Mouse (Mus musculus) liver, postnatal 0 days (tissue): ENCODE results near the gene Crybg2. TPM values are rescaled to one million over a fixed set of nuclear protein-coding genes. Genes with fewer than 3 reads are reported as not detected.

ENCODE experiments used
- ATAC-seq: fragments of 200-750 bp; cut with Nextera tagmentation; 2 replicates; pipeline ENCODE4 v1.8.0; 2017; ENCODE audit warnings: mild to moderate bottlenecking, moderate library complexity
- DNase-seq: peaks from one replicate; pipeline ENCODE4 v3.0.0-alpha.2; 2016
- H3K27ac ChIP-seq: fragments of 300-500 bp; sonication (generic); 2 replicates; pipeline ENCODE4 v1.5.1; 2014; ENCODE audit warnings: antibody characterized with exemption, moderate library complexity, mild to moderate bottlenecking, low read depth
- H3K27me3 ChIP-seq: fragments of 300-500 bp; sonication (generic); 2 replicates; pipeline ENCODE4 v1.6.1; 2014; ENCODE audit warnings: low read length, control low read depth, mixed read lengths; ENCODE audit not compliant: insufficient read depth
- H3K36me3 ChIP-seq: fragments of 300-500 bp; sonication (generic); replicated peaks from 2 replicates; pipeline ENCODE4 v1.6.1; 2014; ENCODE audit warnings: mild to moderate bottlenecking, control low read depth, low read length, moderate library complexity, mixed read lengths; ENCODE audit not compliant: insufficient read depth
- H3K4me1 ChIP-seq: fragments of 300-500 bp; sonication (generic); 2 replicates; pipeline ENCODE4 v1.6.1; 2014; ENCODE audit warnings: antibody characterized with exemption, mild to moderate bottlenecking, control low read depth; ENCODE audit not compliant: insufficient read depth
- H3K4me2 ChIP-seq: fragments of 300-500 bp; sonication (generic); 2 replicates; pipeline ENCODE4 v1.6.1; 2014; ENCODE audit warnings: low read depth, mild to moderate bottlenecking, low read length, moderate library complexity, mixed read lengths
- H3K4me3 ChIP-seq: fragments of 300-500 bp; sonication (generic); 2 replicates; pipeline ENCODE4 v1.5.1; 2014; ENCODE audit warnings: low read depth, low read length
- H3K9ac ChIP-seq: fragments of 300-500 bp; sonication (generic); replicated peaks from 2 replicates; pipeline ENCODE4 v1.6.1; 2014; ENCODE audit warnings: mild to moderate bottlenecking, moderate library complexity
- H3K9me3 ChIP-seq: fragments of 300-500 bp; sonication (generic); 2 replicates; pipeline ENCODE4 v1.6.1; 2016; ENCODE audit warnings: mild to moderate bottlenecking, control low read depth, low read length, mixed read lengths
- CTCF ChIP-seq: sonication (generic); IDR thresholded peaks from 2 replicates; pipeline ENCODE4 v1.5.1; 2016; ENCODE audit warnings: antibody characterized with exemption, low read depth
- EP300 ChIP-seq: IDR thresholded peaks from 2 replicates; pipeline ENCODE4 v1.6.1; 2016; ENCODE audit warnings: antibody characterized with exemption, low read depth, mild to moderate bottlenecking
- WGBS: fragments of 180-500 bp; shearing (Covaris S2); extraction: QIAGEN DNeasy Blood & Tissue Kit; methylation state at CpG from one replicate; pipeline ENCODE4 v1.1.7; 2014; ENCODE audit not compliant: insufficient replicate concordance; 5-methylcytosine and 5-hydroxymethylcytosine counted together
- polyA plus RNA-seq: library from polyadenylated mRNA; unstranded; fragments of >200 nt; fragmentation: Nextera tagmentation; extraction: Ambion mirVana; gene quantifications from 2 replicates; pipeline ENCODE4 v1.2.1, GENCODE M21; 2015

Gene Crybg2
- polyA plus RNA-seq, 1 experiment from 2014 or later, result 1.4 TPM

GRCm38 (mm10) chr4:134062561-134062960, 1.9 kb downstream of the Crybg2 start:
- H3K9ac ChIP-seq, result no peak overlapping the region
- H3K27me3 ChIP-seq, result no peaks in the 10 kb centered on the region
- H3K4me3 ChIP-seq, result no peak overlapping the region
- 45% methylated on average over 8 of the region's 8 CpGs for WGBS
- ATAC-seq, result no peak
- no peak overlapping the region for H3K4me2 ChIP-seq
- peaks cover 12% of the 10 kb centered on the region for H3K4me1 ChIP-seq
- H3K9me3 ChIP-seq, result no peaks in the 10 kb centered on the region
- no peaks in the 10 kb centered on the region for H3K36me3 ChIP-seq
- TF ChIP-seq EP300 (no peak), CTCF (no peak)
- no peak overlapping the region for H3K27ac ChIP-seq
- DNase-seq, result no peak

- Histone ChIP-seq H3K27ac (no peak overlapping the region), H3K4me1 (peaks cover 7% of the 10 kb centered on the region), H3K9me3 (no peaks in the 10 kb centered on the region), H3K36me3 (no peaks in the 10 kb centered on the region), H3K4me3 (no peak overlapping the region), H3K27me3 (no peaks in the 10 kb centered on the region), H3K9ac (no peak overlapping the region), H3K4me2 (no peak overlapping the region)
- TF ChIP-seq CTCF (no peak), EP300 (no peak)
- no peak for DNase-seq
- 42% methylated on average over 22 of the region's 23 CpGs for WGBS
- no peak for ATAC-seq
Measured at GRCm38 (mm10) chr4:134065431-134066004, 4.9 kb downstream of the Crybg2 start.

DNA sequence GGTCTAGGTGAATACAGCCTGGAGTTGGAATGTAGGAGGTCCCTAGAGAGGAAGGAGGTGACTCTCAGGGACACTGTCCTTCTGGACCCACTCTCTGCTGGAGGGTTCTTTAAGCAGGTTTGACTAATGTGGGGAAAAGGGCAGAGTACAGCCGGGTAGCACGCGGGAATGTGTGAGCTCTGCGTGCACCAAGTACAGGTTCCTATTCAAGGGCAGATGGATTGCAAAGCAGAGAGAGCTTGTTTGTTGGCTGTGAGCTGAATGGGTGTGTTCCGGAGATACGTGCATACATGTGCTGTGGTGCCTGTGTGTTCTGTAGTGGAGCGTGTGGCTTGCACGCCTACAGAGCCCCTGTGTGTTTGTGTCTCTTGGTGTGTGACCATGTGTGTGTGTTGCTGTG, 6.8 kb downstream of the Crybg2 start:
- H3K9ac ChIP-seq, result no peak overlapping the region
- no peaks in the 10 kb centered on the region for H3K36me3 ChIP-seq
- ATAC-seq (peak; percentile 91), DNase-seq (no peak)
- no peaks in the 10 kb centered on the region for H3K27me3 ChIP-seq
- TF ChIP-seq CTCF (no peak), EP300 (no peak)
- WGBS, result 72% methylated on average over 8 of the region's 8 CpGs
- H3K4me2 ChIP-seq, result no peak overlapping the region
- H3K4me1 ChIP-seq, result peaks cover under 1% of the 10 kb centered on the region
- H3K4me3 ChIP-seq, result no peak overlapping the region
- H3K9me3 ChIP-seq, result no peaks in the 10 kb centered on the region
- H3K27ac ChIP-seq, result peak overlapping the region; percentile 44; the same call in 1 of the 2 replicates

DNA sequence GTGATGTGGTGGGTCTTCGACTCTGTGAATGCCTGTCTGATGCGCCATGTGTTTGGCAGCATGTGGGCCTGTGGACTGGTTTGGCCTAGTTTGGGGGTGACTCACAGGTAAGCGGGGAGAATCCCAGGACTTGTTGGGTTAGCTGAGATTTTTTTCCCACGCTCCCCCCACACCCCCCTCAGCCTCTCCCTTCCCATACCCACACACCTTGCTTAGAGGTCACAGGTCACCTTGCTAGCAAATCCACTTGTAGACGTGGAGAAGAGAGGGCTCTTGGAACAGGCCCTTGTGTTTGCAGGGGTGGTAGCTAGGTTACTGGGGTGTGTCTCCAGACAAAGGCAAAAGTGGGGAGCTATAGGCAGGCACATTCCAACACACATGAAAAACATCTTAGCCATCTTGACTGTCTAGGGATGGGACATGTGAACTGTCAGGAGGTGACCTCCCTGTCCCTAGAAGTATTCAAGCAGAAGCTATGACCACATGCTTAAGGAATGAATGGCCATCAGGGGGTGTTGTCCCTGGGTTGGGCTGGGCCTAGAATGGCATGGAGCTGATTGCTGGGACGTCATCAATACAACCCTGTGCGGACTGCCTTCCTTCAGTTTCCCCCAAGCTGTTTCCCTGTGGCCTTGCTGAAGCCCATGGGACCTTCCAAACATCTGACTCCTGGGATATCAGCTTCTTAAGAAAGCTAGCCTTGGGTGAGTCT, 7.4 kb downstream of the Crybg2 start:
- Histone ChIP-seq H3K4me3 (no peak overlapping the region), H3K4me2 (no peak overlapping the region), H3K36me3 (no peaks in the 10 kb centered on the region), H3K27ac (0 out of 2 replicates have a peak overlapping the region, but pooled peaks have one; percentile 44), H3K4me1 (no peaks in the 10 kb centered on the region; the same call in 1 of the 2 replicates), H3K27me3 (no peaks in the 10 kb centered on the region), H3K9ac (no peak overlapping the region), H3K9me3 (no peaks in the 10 kb centered on the region)
- WGBS, result 79% methylated on average over 7 of the region's 7 CpGs
- no peak for DNase-seq
- TF ChIP-seq EP300 (no peak), CTCF (no peak)
- peak; percentile 50; the same call in 1 of the 2 replicates for ATAC-seq

DNA sequence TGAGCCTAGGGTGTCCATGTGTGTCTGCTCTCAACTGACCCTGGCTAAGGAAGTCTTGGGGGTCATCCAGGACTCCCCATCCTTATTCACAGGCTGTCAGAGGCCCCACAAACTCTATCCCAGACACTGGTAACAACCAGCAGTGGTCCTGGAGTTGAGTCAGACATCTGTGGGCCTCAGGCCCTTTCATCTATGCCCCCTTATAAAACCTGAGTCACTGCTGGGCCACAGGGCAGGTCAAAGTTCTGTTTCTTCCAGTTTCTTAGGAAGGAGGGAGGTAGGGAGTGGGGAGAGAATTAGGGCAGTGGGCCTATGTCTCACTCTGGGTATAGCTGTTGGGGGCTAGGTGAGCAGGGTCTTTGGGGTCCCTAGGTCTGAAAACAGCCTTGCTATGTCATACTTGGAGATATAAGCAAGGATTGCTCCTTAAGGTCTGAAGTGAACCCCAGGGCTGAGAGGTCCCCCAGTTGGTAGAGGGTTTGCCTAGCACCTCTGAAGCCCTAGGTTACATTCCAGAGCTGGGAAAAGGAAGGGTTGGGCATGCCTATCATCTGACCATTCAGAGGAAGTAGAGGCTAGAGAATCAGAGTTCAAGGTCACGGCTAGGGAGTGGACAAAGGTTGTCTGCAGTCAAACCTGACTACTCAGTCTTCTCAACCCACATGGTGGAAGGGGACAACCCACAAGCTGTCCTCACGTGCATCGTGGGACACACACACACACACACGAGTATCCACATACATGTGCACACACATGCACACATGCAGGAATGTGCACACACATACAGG, 8.4 kb downstream of the Crybg2 start:
- Histone ChIP-seq H3K9me3 (no peaks in the 10 kb centered on the region), H3K27ac (no peak overlapping the region), H3K27me3 (no peaks in the 10 kb centered on the region), H3K4me2 (no peak overlapping the region), H3K4me1 (no peaks in the 10 kb centered on the region; the same call in 1 of the 2 replicates), H3K4me3 (no peak overlapping the region), H3K9ac (no peak overlapping the region), H3K36me3 (no peaks in the 10 kb centered on the region)
- no peak for DNase-seq
- 73% methylated on average over 4 of the region's 4 CpGs for WGBS
- no peak for ATAC-seq
- no peak for TF ChIP-seq EP300
- TF ChIP-seq CTCF, result no peak

DNA sequence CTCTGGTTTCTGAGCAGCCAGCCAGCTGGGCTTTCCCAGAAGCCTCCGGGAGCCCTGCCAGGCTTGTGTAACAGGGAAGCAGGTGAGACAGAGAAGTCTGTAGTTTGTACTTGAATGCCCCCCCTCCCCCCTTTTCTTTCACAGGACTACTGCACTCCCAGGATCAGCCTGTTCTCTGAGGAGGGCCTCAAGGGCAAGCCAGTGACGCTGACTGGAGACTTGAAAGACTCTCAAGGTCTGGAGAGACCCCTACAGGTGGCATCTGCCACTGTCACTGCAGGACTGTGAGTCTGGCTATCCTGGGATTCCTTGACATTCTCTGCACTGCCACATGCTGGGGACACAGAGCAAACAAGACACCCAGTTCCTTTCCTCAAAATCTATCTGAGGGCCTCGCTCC, 18.1 kb downstream of the Crybg2 start:
- Histone ChIP-seq H3K36me3 (no peaks in the 10 kb centered on the region), H3K9ac (no peak overlapping the region), H3K27me3 (no peaks in the 10 kb centered on the region), H3K4me2 (no peak overlapping the region), H3K27ac (no peak overlapping the region), H3K9me3 (no peaks in the 10 kb centered on the region), H3K4me1 (peaks cover 13% of the 10 kb centered on the region), H3K4me3 (no peak overlapping the region)
- no peak for ATAC-seq
- no peak for DNase-seq
- peak; percentile 66 for TF ChIP-seq CTCF
- no peak for TF ChIP-seq EP300
- WGBS, result 23% methylated on average over 3 of the region's 3 CpGs
